Mouse (Mus musculus): ENCODE data around the gene Slc12a4.

DNA sequence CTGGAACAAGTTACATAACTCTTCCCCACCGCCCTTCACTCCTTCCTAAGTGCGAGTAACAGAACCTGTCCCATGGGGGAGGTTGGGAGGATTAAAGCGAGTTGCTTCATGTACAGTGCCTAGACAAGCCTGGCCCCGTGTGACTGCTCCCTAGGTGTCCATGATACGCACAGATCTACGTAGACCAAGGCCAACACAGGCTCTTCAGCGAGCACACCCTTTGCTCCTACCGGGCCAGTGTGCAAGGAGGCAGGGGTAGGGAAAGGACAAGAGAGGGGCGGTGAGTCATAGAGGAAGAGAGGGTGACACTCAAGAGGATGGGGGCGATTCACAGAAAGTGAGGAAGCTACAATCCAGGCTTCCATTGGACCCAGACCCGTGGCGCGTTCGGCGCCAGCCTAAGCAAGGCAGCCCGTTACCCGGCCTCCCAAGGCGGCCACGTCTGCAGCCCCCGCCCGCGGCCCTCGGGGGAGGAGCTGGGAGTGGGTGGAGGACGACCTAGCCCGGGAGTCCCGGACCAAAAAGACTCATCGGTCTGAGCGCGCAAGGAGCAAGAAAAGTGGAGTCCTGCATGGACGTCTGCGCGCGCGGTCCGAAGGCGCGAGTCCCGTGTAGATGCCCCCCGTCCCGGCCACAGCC lies 512 bp downstream of the Slc12a4 start:
- no peak for TF ChIP-seq CTCF (IDR thresholded peaks at IDR 0.05; ENCODE audit: borderline replicate concordance, insufficient read depth, low read length)
- TF ChIP-seq POLR2A (IDR thresholded peaks at IDR 0.05; ENCODE audit: low read depth, low read length): peak; percentile 51; the same call in 1 of the 2 replicates

Measured in embryonic fibroblast, embryonic 13.5 days (primary cell).